Mouse (Mus musculus) lung, embryonic 14.5 days (tissue): ENCODE results near the gene Gtpbp8. TPM values are rescaled to one million over a fixed set of nuclear protein-coding genes. Genes with fewer than 3 reads are reported as not detected.

ENCODE experiments used
- ATAC-seq: fragments of 200-750 bp; cut with Nextera tagmentation; 2 replicates; pipeline ENCODE4 v1.8.0; 2017; ENCODE audit warnings: mild to moderate bottlenecking, moderate TSS enrichment, moderate library complexity; ENCODE audit not compliant: insufficient read depth
- DNase-seq: peaks from one replicate; pipeline ENCODE4 v3.0.0-alpha.2; 2015
- H3K27ac ChIP-seq: fragments of 300-500 bp; sonication (generic); 2 replicates; pipeline ENCODE4 v1.5.1; 2014; ENCODE audit warnings: low read depth, mild to moderate bottlenecking, moderate library complexity
- H3K27me3 ChIP-seq: fragments of 300-500 bp; sonication (generic); 2 replicates; pipeline ENCODE4 v1.6.1; 2014; ENCODE audit warnings: low read length, control low read depth; ENCODE audit not compliant: insufficient read depth
- H3K36me3 ChIP-seq: fragments of 300-500 bp; sonication (generic); 2 replicates; pipeline ENCODE4 v1.6.1; 2014; ENCODE audit warnings: control low read depth; ENCODE audit not compliant: insufficient read depth
- H3K4me1 ChIP-seq: fragments of 300-500 bp; sonication (generic); 2 replicates; pipeline ENCODE4 v1.6.1; 2014; ENCODE audit warnings: antibody characterized with exemption, control low read depth; ENCODE audit not compliant: insufficient read depth
- H3K4me2 ChIP-seq: fragments of 300-500 bp; sonication (generic); 2 replicates; pipeline ENCODE4 v1.6.1; 2014; ENCODE audit warnings: mild to moderate bottlenecking
- H3K4me3 ChIP-seq: fragments of 300-500 bp; sonication (generic); 2 replicates; pipeline ENCODE4 v1.5.1; 2014; ENCODE audit warnings: low read depth, low read length
- H3K9ac ChIP-seq: fragments of 300-500 bp; sonication (generic); 2 replicates; pipeline ENCODE4 v1.6.1; 2014
- H3K9me3 ChIP-seq: fragments of 300-500 bp; sonication (generic); 2 replicates; pipeline ENCODE4 v1.6.1; 2016; ENCODE audit warnings: low read depth, low read length, control low read depth
- CTCF ChIP-seq: IDR thresholded peaks from 2 replicates; pipeline ENCODE4 v1.5.1; 2016; ENCODE audit warnings: antibody characterized with exemption, low read depth
- WGBS: fragments of 180-500 bp; shearing (Covaris S2); extraction: QIAGEN DNeasy Blood & Tissue Kit; methylation state at CpG from one replicate; pipeline ENCODE4 v1.1.7; 2014; 5-methylcytosine and 5-hydroxymethylcytosine counted together
- polyA plus RNA-seq: library from polyadenylated mRNA; unstranded; fragments of >200 nt; fragmentation: Nextera tagmentation; extraction: Ambion mirVana; gene quantifications from 2 replicates; pipeline ENCODE4 v1.2.1, GENCODE M21; 2014

Gtpbp8 gene
- polyA plus RNA-seq, 1 experiment from 2014 or later: 31.8 TPM

- ATAC-seq (no peak), DNase-seq (no peak)
- Histone ChIP-seq H3K9ac (no peak overlapping the region), H3K4me1 (no peaks in the 10 kb centered on the region), H3K27ac (no peak overlapping the region), H3K9me3 (no peaks in the 10 kb centered on the region), H3K4me3 (no peak overlapping the region), H3K27me3 (no peaks in the 10 kb centered on the region), H3K4me2 (no peak overlapping the region), H3K36me3 (no peaks in the 10 kb centered on the region)
- TF ChIP-seq CTCF: no peak
- WGBS: 70% methylated on average over 8 of the region's 8 CpGs
Observed at GRCm38 (mm10) chr16:44757700-44758099, 11.5 kb upstream of the Gtpbp8 start.

GRCm38 (mm10) chr16:44748007-44748406, 1.8 kb upstream of the Gtpbp8 start:
- DNase-seq (no peak), ATAC-seq (no peak)
- no peak overlapping the region for H3K4me3 ChIP-seq
- H3K9me3 ChIP-seq: no peaks in the 10 kb centered on the region
- TF ChIP-seq CTCF: no peak
- no peak overlapping the region for H3K9ac ChIP-seq
- no peak overlapping the region for H3K4me2 ChIP-seq
- H3K36me3 ChIP-seq: peaks cover 3% of the 10 kb centered on the region; the same call in 1 of the 2 replicates
- WGBS: 44% methylated on average over 3 of the region's 3 CpGs
- H3K27ac ChIP-seq: no peak overlapping the region
- no peaks in the 10 kb centered on the region for H3K27me3 ChIP-seq
- H3K4me1 ChIP-seq: no peaks in the 10 kb centered on the region; the same call in 1 of the 2 replicates

- Histone ChIP-seq H3K27me3 (no peaks in the 10 kb centered on the region), H3K36me3 (peaks cover 18% of the 10 kb centered on the region), H3K4me2 (peak overlapping the region; percentile 75), H3K4me3 (peak overlapping the region; percentile 83), H3K9ac (peak overlapping the region; percentile 90), H3K9me3 (no peaks in the 10 kb centered on the region), H3K4me1 (no peaks in the 10 kb centered on the region; the same call in 1 of the 2 replicates), H3K27ac (peak overlapping the region; percentile 97)
- 5% methylated on average over 14 of the region's 14 CpGs for WGBS
- peak; percentile 21; the same call in 1 of the 2 replicates for ATAC-seq
- no peak for TF ChIP-seq CTCF
- no peak for DNase-seq
Observed at GRCm38 (mm10) chr16:44745471-44745865, 695 bp downstream of the Gtpbp8 start.

- Histone ChIP-seq H3K9me3 (no peaks in the 10 kb centered on the region), H3K9ac (no peak overlapping the region), H3K4me2 (no peak overlapping the region), H3K36me3 (peaks cover 34% of the 10 kb centered on the region), H3K4me1 (no peaks in the 10 kb centered on the region; the same call in 1 of the 2 replicates), H3K27me3 (no peaks in the 10 kb centered on the region), H3K27ac (no peak overlapping the region), H3K4me3 (no peak overlapping the region)
- DNase-seq: no peak
- TF ChIP-seq CTCF: 0 out of 2 replicates have a peak, but pooled peaks have one; percentile 3
- WGBS: 81% methylated on average over 1 of the region's 1 CpGs
- ATAC-seq: no peak
Observed at GRCm38 (mm10) chr16:44742753-44743152, 3.4 kb downstream of the Gtpbp8 start.

- WGBS: 72% methylated on average over 4 of the region's 4 CpGs
- DNase-seq: no peak
Observed at GRCm38 (mm10) chr16:44736118-44736517, 10.0 kb downstream of the Gtpbp8 start.

GRCm38 (mm10) chr16:44735676-44736075, 10.5 kb downstream of the Gtpbp8 start:
- H3K4me3 ChIP-seq: no peak overlapping the region
- H3K9ac ChIP-seq: no peak overlapping the region
- no peak for TF ChIP-seq CTCF
- H3K27ac ChIP-seq: no peak overlapping the region
- peaks cover 84% of the 10 kb centered on the region for H3K36me3 ChIP-seq
- ATAC-seq (no peak), DNase-seq (no peak)
- H3K4me2 ChIP-seq: no peak overlapping the region
- H3K9me3 ChIP-seq: no peaks in the 10 kb centered on the region
- WGBS: 87% methylated on average over 5 of the region's 5 CpGs
- H3K4me1 ChIP-seq: no peaks in the 10 kb centered on the region
- H3K27me3 ChIP-seq: no peaks in the 10 kb centered on the region

More at GRCm38 (mm10) chr16:44736118-44736517, 10.0 kb downstream of the Gtpbp8 start:
- H3K36me3 ChIP-seq: peaks cover 84% of the 10 kb centered on the region
- no peak overlapping the region for H3K9ac ChIP-seq
- H3K4me2 ChIP-seq: no peak overlapping the region
- ATAC-seq: no peak
- no peak overlapping the region for H3K4me3 ChIP-seq
- H3K27me3 ChIP-seq: no peaks in the 10 kb centered on the region
- no peaks in the 10 kb centered on the region for H3K9me3 ChIP-seq
- no peak overlapping the region for H3K27ac ChIP-seq
- no peak for TF ChIP-seq CTCF
- no peaks in the 10 kb centered on the region for H3K4me1 ChIP-seq

- Histone ChIP-seq H3K9ac (no peak overlapping the region), H3K27me3 (no peaks in the 10 kb centered on the region), H3K4me2 (no peak overlapping the region), H3K27ac (no peak overlapping the region), H3K4me1 (no peaks in the 10 kb centered on the region), H3K36me3 (peaks cover 95% of the 10 kb centered on the region), H3K9me3 (no peaks in the 10 kb centered on the region), H3K4me3 (no peak overlapping the region)
- 74% methylated on average over 3 of the region's 3 CpGs for WGBS
- DNase-seq (no peak), ATAC-seq (no peak)
- no peak for TF ChIP-seq CTCF
Observed at GRCm38 (mm10) chr16:44734059-44734458, 12.1 kb downstream of the Gtpbp8 start.
